8 mouse cellular contexts compared by ENCODE assay signal in the genomic region with DNA sequence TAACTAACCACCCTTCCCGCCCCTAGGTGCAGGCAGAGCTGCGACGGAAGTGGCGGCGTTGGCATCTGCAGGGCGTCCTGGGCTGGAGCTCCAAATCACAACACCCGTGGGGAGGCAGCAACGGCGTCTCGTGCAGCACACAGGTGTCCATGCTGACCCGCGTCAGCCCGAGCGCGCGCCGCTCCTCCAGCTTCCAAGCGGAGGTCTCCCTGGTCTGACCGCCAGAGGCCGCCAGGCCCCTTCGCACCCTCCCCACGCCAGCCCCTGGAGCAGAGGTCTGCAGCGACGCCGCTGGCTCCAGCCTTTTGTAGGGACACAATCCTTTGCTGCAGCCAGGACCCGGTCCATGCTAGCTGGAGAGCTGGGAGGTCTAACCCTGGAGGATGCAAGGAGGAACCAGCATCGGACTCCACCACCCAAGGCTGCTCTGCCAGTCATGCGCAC. TPM values are rescaled to one million over a fixed set of nuclear protein-coding genes. Genes with fewer than 3 reads are reported as not detected.
A peak's percentile ranks its signal among the peaks of the same experiment; 100 is the strongest.
DNase-seq lines count a peak whose midpoint lies in the region; ATAC-seq and TF ChIP-seq lines count a peak whose summit lies in the region.

No protein-coding gene starts in this region.

- intact Hi-C loops in left cerebral cortex, adult 2 months (cut with DNase I) = loop anchor here (5.0 kb wide), 1 partner anchor 112 kb away; no protein-coding TSS in a partner anchor

- H3K4me2 ChIP-seq in embryonic facial prominence, embryonic 11.5 days (ENCODE audit: low read depth, low read length) = peak overlapping the region; percentile 42
- H3K4me2 ChIP-seq in lung, embryonic 15.5 days = peak overlapping the region; percentile 64

- under 1% methylated on average over 28 of the region's 28 CpGs for WGBS in embryonic facial prominence, embryonic 11.5 days
- WGBS in heart, embryonic 10.5 days = under 1% methylated on average over 28 of the region's 28 CpGs
- WGBS in kidney, adult 2 months = 2% methylated on average over 28 of the region's 28 CpGs
- 1% methylated on average over 28 of the region's 28 CpGs for WGBS in lung, embryonic 15.5 days

- no peak for TF ChIP-seq POLR2A in kidney, adult 2 months (IDR thresholded peaks at IDR 0.05; ENCODE audit: low read depth, low read length)

- peak; percentile 56 for TF ChIP-seq CTCF in left cerebral cortex, adult 2 months (IDR thresholded peaks at IDR 0.05)
- peak; percentile 52 for TF ChIP-seq CTCF in kidney, adult 2 months (conservative IDR thresholded peaks at IDR 0.05; ENCODE audit: insufficient read depth, insufficient read length, low read depth, low read length)

- ATAC-seq in embryonic facial prominence, embryonic 11.5 days (replicated peaks; ENCODE audit: insufficient number of reproducible peaks, low FRiP score, low TSS enrichment, low read depth) = no peak; the same call in 1 of the 2 replicates
- ATAC-seq in lung, embryonic 15.5 days (ENCODE audit: borderline replicate concordance, extremely low read depth, low FRiP score, low TSS enrichment) = peak; percentile 49; the same call in 1 of the 2 replicates
- peak; percentile 34 for ATAC-seq in neutrophil, adult 5-6 weeks (ENCODE audit: extremely low read depth, insufficient number of reproducible peaks, low FRiP score, poor library complexity, severe bottlenecking)

- no peaks in the 10 kb centered on the region for H3K36me3 ChIP-seq in embryonic facial prominence, embryonic 11.5 days (replicated peaks; ENCODE audit: control insufficient read depth, insufficient read depth, low read depth, low read length)
- H3K36me3 ChIP-seq in heart, embryonic 10.5 days = no peaks in the 10 kb centered on the region
- no peaks in the 10 kb centered on the region for H3K36me3 ChIP-seq in kidney, adult 2 months (ENCODE audit: control insufficient read depth, insufficient read depth, low read length)
- H3K36me3 ChIP-seq in lung, embryonic 15.5 days = no peaks in the 10 kb centered on the region

- H3K27me3 ChIP-seq in embryonic facial prominence, embryonic 11.5 days (ENCODE audit: control insufficient read depth, insufficient read depth, low read length) = no peaks in the 10 kb centered on the region
- H3K27me3 ChIP-seq in heart, embryonic 10.5 days (ENCODE audit: insufficient read depth, poor library complexity, severe bottlenecking) = peaks cover 69% of the 10 kb centered on the region
- H3K27me3 ChIP-seq in kidney, adult 2 months (replicated peaks; ENCODE audit: control insufficient read depth, insufficient read depth, low read length) = no peaks in the 10 kb centered on the region
- H3K27me3 ChIP-seq in lung, embryonic 15.5 days = peaks cover 57% of the 10 kb centered on the region

- no peaks in the 10 kb centered on the region for H3K4me1 ChIP-seq in embryonic facial prominence, embryonic 11.5 days (ENCODE audit: control insufficient read depth, insufficient read depth, low read length)
- H3K4me1 ChIP-seq in heart, embryonic 10.5 days = peaks cover 41% of the 10 kb centered on the region
- H3K4me1 ChIP-seq in kidney, adult 2 months (ENCODE audit: control insufficient read depth, insufficient read depth, low read length) = no peaks in the 10 kb centered on the region
- peaks cover 15% of the 10 kb centered on the region for H3K4me1 ChIP-seq in lung, embryonic 15.5 days

- peak overlapping the region; percentile 10; the same call in 1 of the 2 replicates for H3K9ac ChIP-seq in embryonic facial prominence, embryonic 11.5 days (replicated peaks; ENCODE audit: low read length)
- peak overlapping the region; percentile 31 for H3K9ac ChIP-seq in lung, embryonic 15.5 days

- H3K4me3 ChIP-seq in left cerebral cortex, adult 2 months = 0 out of 2 replicates have a peak overlapping the region, but pooled peaks have one; percentile 2
- peak overlapping the region; percentile 5 for H3K4me3 ChIP-seq in embryonic facial prominence, embryonic 11.5 days (ENCODE audit: low read depth, low read length)
- H3K4me3 ChIP-seq in heart, embryonic 10.5 days = peak overlapping the region; percentile 46
- peak overlapping the region; percentile 0; the same call in 1 of the 2 replicates for H3K4me3 ChIP-seq in kidney, adult 2 months (ENCODE audit: insufficient read depth, low read depth, low read length)
- peak overlapping the region; percentile 29 for H3K4me3 ChIP-seq in lung, embryonic 15.5 days

- H3K9me3 ChIP-seq in embryonic facial prominence, embryonic 11.5 days (replicated peaks; ENCODE audit: control insufficient read depth, low read length) = no peaks in the 10 kb centered on the region
- no peaks in the 10 kb centered on the region for H3K9me3 ChIP-seq in heart, embryonic 10.5 days
- H3K9me3 ChIP-seq in lung, embryonic 15.5 days = no peaks in the 10 kb centered on the region

- DNase-seq in left cerebral cortex, adult 2 months (ENCODE audit: extremely low spot score in 1 of 2, low spot score in 2 of 2) = peak; percentile 41 to 52
- DNase-seq in left cerebral cortex, adult 11 months (ENCODE audit: low spot score) = no peak
- peak; percentile 83 for DNase-seq in embryonic facial prominence, embryonic 11.5 days (ENCODE audit: low spot score)
- DNase-seq in heart, embryonic 10.5 days (ENCODE audit: low spot score) = peak; percentile 89
- peak; percentile 50 for DNase-seq in kidney, adult 2 months
- peak; percentile 82 for DNase-seq in thymus, postnatal 14 days

- H3K27ac ChIP-seq in left cerebral cortex, adult 2 months = no peak overlapping the region
- no peak overlapping the region for H3K27ac ChIP-seq in embryonic facial prominence, embryonic 11.5 days (replicated peaks; ENCODE audit: low read depth, low read length)
- H3K27ac ChIP-seq in heart, embryonic 10.5 days = peak overlapping the region; percentile 29; the same call in 1 of the 2 replicates
- H3K27ac ChIP-seq in kidney, adult 2 months (ENCODE audit: insufficient read depth, low read depth, low read length) = no peak overlapping the region
- no peak overlapping the region for H3K27ac ChIP-seq in lung, embryonic 15.5 days

RNA-seq across cellular contexts. Expression of a gene that starts 26.9 kb away (rescaled TPM):
- total RNA-seq in left cerebral cortex, adult 2 months (2021) = 10 to 100 TPM; 27.7 to 28.1 TPM
- 0.08 and 0.57 TPM in 2 replicates for polyA plus RNA-seq in embryonic facial prominence, embryonic 11.5 days (2014; fragmentation: Nextera tagmentation; extraction: Ambion mirVana)
- 0.30 and 0.63 TPM in 2 replicates for polyA plus RNA-seq in heart, embryonic 10.5 days (2016; fragmentation: Nextera tagmentation; extraction: Ambion mirVana)
- polyA plus RNA-seq in kidney, adult 2 months (2012; rRNA removed) = 2.0 and 5.4 TPM in 2 replicates
- polyA plus RNA-seq in lung, embryonic 15.5 days (2015; fragmentation: Nextera tagmentation; extraction: Ambion mirVana) = 0.30 and 0.55 TPM in 2 replicates
- 4.4 and 5.8 TPM in 2 replicates for total RNA-seq in neutrophil, adult 5-6 weeks (2017)

RNA-seq across cellular contexts. Expression of a gene that starts 27.5 kb away (rescaled TPM):
- 1 to 10 TPM; 1.7 to 2.3 TPM for total RNA-seq in left cerebral cortex, adult 2 months (2021)
- not detected in 2 replicates for polyA plus RNA-seq in embryonic facial prominence, embryonic 11.5 days (2014; fragmentation: Nextera tagmentation; extraction: Ambion mirVana)
- polyA plus RNA-seq in heart, embryonic 10.5 days (2016; fragmentation: Nextera tagmentation; extraction: Ambion mirVana) = not detected in 2 replicates
- polyA plus RNA-seq in kidney, adult 2 months (2012; rRNA removed) = 0.11 TPM in 1 of 2 replicates, not detected in the other
- polyA plus RNA-seq in lung, embryonic 15.5 days (2015; fragmentation: Nextera tagmentation; extraction: Ambion mirVana) = 0.16 TPM in 1 of 2 replicates, not detected in the other
- not detected in 2 replicates for total RNA-seq in neutrophil, adult 5-6 weeks (2017)

RNA-seq across cellular contexts. Expression of a gene that starts 35.9 kb away (rescaled TPM):
- 10 to 100 TPM; 31.0 to 32.8 TPM for total RNA-seq in left cerebral cortex, adult 2 months (2021)
- 11.6 and 12.3 TPM in 2 replicates for polyA plus RNA-seq in embryonic facial prominence, embryonic 11.5 days (2014; fragmentation: Nextera tagmentation; extraction: Ambion mirVana)
- polyA plus RNA-seq in heart, embryonic 10.5 days (2016; fragmentation: Nextera tagmentation; extraction: Ambion mirVana) = 7.0 and 8.8 TPM in 2 replicates
- polyA plus RNA-seq in kidney, adult 2 months (2012; rRNA removed) = 6.6 and 7.4 TPM in 2 replicates
- 9.8 and 10.3 TPM in 2 replicates for polyA plus RNA-seq in lung, embryonic 15.5 days (2015; fragmentation: Nextera tagmentation; extraction: Ambion mirVana)
- total RNA-seq in neutrophil, adult 5-6 weeks (2017) = 5.7 and 7.1 TPM in 2 replicates

RNA-seq across cellular contexts. Expression of a gene that starts 40.8 kb away (rescaled TPM):
- 10 to 100 TPM; 84.4 to 89.6 TPM for total RNA-seq in left cerebral cortex, adult 2 months (2021)
- polyA plus RNA-seq in embryonic facial prominence, embryonic 11.5 days (2014; fragmentation: Nextera tagmentation; extraction: Ambion mirVana) = 96.0 and 109 TPM in 2 replicates
- polyA plus RNA-seq in heart, embryonic 10.5 days (2016; fragmentation: Nextera tagmentation; extraction: Ambion mirVana) = 115 and 138 TPM in 2 replicates
- 52.4 and 61.5 TPM in 2 replicates for polyA plus RNA-seq in kidney, adult 2 months (2012; rRNA removed)
- 96.0 and 101 TPM in 2 replicates for polyA plus RNA-seq in lung, embryonic 15.5 days (2015; fragmentation: Nextera tagmentation; extraction: Ambion mirVana)
- total RNA-seq in neutrophil, adult 5-6 weeks (2017) = 8.0 and 14.9 TPM in 2 replicates

RNA-seq across cellular contexts. Expression of a gene that starts 49.6 kb away (rescaled TPM):
- 100 to 1,000 TPM; 125 to 130 TPM for total RNA-seq in left cerebral cortex, adult 2 months (2021)
- polyA plus RNA-seq in embryonic facial prominence, embryonic 11.5 days (2014; fragmentation: Nextera tagmentation; extraction: Ambion mirVana) = 59.7 and 61.2 TPM in 2 replicates
- 48.7 and 49.8 TPM in 2 replicates for polyA plus RNA-seq in heart, embryonic 10.5 days (2016; fragmentation: Nextera tagmentation; extraction: Ambion mirVana)
- polyA plus RNA-seq in kidney, adult 2 months (2012; rRNA removed) = 24.8 and 28.5 TPM in 2 replicates
- polyA plus RNA-seq in lung, embryonic 15.5 days (2015; fragmentation: Nextera tagmentation; extraction: Ambion mirVana) = 57.5 and 60.4 TPM in 2 replicates
- 216 and 260 TPM in 2 replicates for total RNA-seq in neutrophil, adult 5-6 weeks (2017)
